Mouse (Mus musculus) heart, adult 11 months (tissue): ENCODE results near the gene 4930412O13Rik.

Experiments used
- DNase-seq: peaks from one replicate; pipeline ENCODE4 v3.0.0; 2022

Gene 4930412O13Rik

GRCm38 (mm10) chr2:9903854-9904560 is 23.0 kb downstream of the 4930412O13Rik start:
- no peak for DNase-seq

- DNase-seq = no peak
Measured at GRCm38 (mm10) chr2:9905995-9906394, 24.9 kb downstream of the 4930412O13Rik start.

GRCm38 (mm10) chr2:9917602-9918001 is 36.5 kb downstream of the 4930412O13Rik start:
- DNase-seq = no peak

- peak; percentile 19 for DNase-seq
Measured at GRCm38 (mm10) chr2:9918691-9919471, 37.8 kb downstream of the 4930412O13Rik start.

GRCm38 (mm10) chr2:9926194-9926904 is 45.3 kb downstream of the 4930412O13Rik start:
- DNase-seq = peak; percentile 34

- no peak for DNase-seq
Measured at GRCm38 (mm10) chr2:9926905-9927283, 45.8 kb downstream of the 4930412O13Rik start.
